In genomic region chr1:182522961-182523360, GRCm38 (mm10) we compare ENCODE assay signal across 24 mouse cellular contexts. TPM values are rescaled to one million over a fixed set of nuclear protein-coding genes. Genes with fewer than 3 reads are reported as not detected.
"Had no signal": no experiment of that assay in that cellular context is flagged by ENCODE, and none has a peak within 500 bp of the region (broad histone marks: within the 10 kb centered on the region; RNA-seq: fewer than 3 reads in every experiment).

No protein-coding gene starts in this region.

- H3K4me3 ChIP-seq: liver, embryonic 15.5 days; midbrain, embryonic 10.5 days; midbrain, embryonic 12.5 days; myocyte; neural tube, embryonic 13.5 days; neural tube, embryonic 15.5 days; stomach, embryonic 15.5 days had no signal

- H3K27ac ChIP-seq: liver, embryonic 15.5 days; midbrain, embryonic 10.5 days; midbrain, embryonic 12.5 days; neural tube, embryonic 13.5 days; neural tube, embryonic 15.5 days; stomach, embryonic 15.5 days; stomach, postnatal 0 days had no signal

- DNase-seq: lung, adult 18-20 months; lung, embryonic 14.5 days; lung, postnatal 10 days; lung, postnatal 4 days; midbrain, embryonic 14.5 days; retina, postnatal 1 day; right cerebral cortex, adult 18-20 months; right cerebral cortex, postnatal 25 days; right cerebral cortex, postnatal 4 days; thymus, adult 2 months; thymus, postnatal 25 days; thymus, postnatal 4 days had no signal

- H3K4me2 ChIP-seq: liver, embryonic 15.5 days; lung, embryonic 14.5 days; midbrain, embryonic 12.5 days; neural tube, embryonic 13.5 days; neural tube, embryonic 15.5 days; stomach, embryonic 15.5 days had no signal

- H3K9me3 ChIP-seq: liver, embryonic 15.5 days; midbrain, embryonic 10.5 days; midbrain, embryonic 12.5 days; neural tube, embryonic 13.5 days; neural tube, embryonic 15.5 days; stomach, embryonic 15.5 days had no signal

- H3K36me3 ChIP-seq: liver, embryonic 15.5 days; midbrain, embryonic 10.5 days; midbrain, embryonic 12.5 days; neural tube, embryonic 13.5 days; neural tube, embryonic 15.5 days; stomach, embryonic 15.5 days had no signal

- H3K9ac ChIP-seq: liver, embryonic 15.5 days; lung, embryonic 14.5 days; midbrain, embryonic 12.5 days; neural tube, embryonic 13.5 days; neural tube, embryonic 15.5 days; stomach, embryonic 15.5 days had no signal

- H3K27me3 ChIP-seq: stomach, embryonic 15.5 days had no signal

- ATAC-seq: midbrain, embryonic 16.5 days had no signal

RNA-seq across cellular contexts. Expression of gene Capn8, which starts 41.8 kb away (rescaled TPM):
- total RNA-seq: megakaryocyte-erythroid progenitor cell, adult 5-6 weeks had no signal
- polyA plus RNA-seq: liver, embryonic 15.5 days; lung, embryonic 14.5 days; midbrain, embryonic 14.5 days; myocyte; neural tube, embryonic 11.5 days; spleen, adult 2 months had no signal
